Mouse (Mus musculus) heart, postnatal 36 days (tissue): ENCODE results near the gene Snd1. TPM values are rescaled to one million over a fixed set of nuclear protein-coding genes. Genes with fewer than 3 reads are reported as not detected.

ENCODE experiments used
- DNase-seq, 2 experiments: peaks; one replicate each; pipeline ENCODE4 v3.0.0; 2021 to 2022
- intact Hi-C: fragments of 180-260 bp; cut with DNase I; formaldehyde crosslinking; loops from one replicate; pipeline ENCODE4 v1.15.1; 2025
- total RNA-seq, 2 experiments: library from RNA; stranded (reverse); gene quantifications; 2 replicates each; pipeline ENCODE4 v1.2.3; 2021

The Snd1 gene
- total RNA-seq, 2 experiments from 2014 or later, result 75.0 to 78.1 TPM

- no peak for DNase-seq
- intact Hi-C loops, result loop anchor here (10.0 kb wide), 1 partner anchor 617 kb away; no protein-coding TSS in a partner anchor
Observed at GRCm38 (mm10) chr6:28527459-28527858, 52.5 kb downstream of the Snd1 start.

- intact Hi-C loops, result loop anchor here (10.0 kb wide), 1 partner anchor 617 kb away; no protein-coding TSS in a partner anchor
- no peak for DNase-seq
Observed at GRCm38 (mm10) chr6:28528208-28528607, 53.3 kb downstream of the Snd1 start.

GRCm38 (mm10) chr6:28536464-28536863, 61.5 kb downstream of the Snd1 start:
- intact Hi-C loops, result no loop called here
- no peak for DNase-seq

GRCm38 (mm10) chr6:28537851-28538527, 63.0 kb downstream of the Snd1 start:
- intact Hi-C loops, result no loop called here

GRCm38 (mm10) chr6:28542298-28542701, 67.4 kb downstream of the Snd1 start:
- no peak for DNase-seq
- intact Hi-C loops, result no loop called here

More at GRCm38 (mm10) chr6:28537851-28538527, 63.0 kb downstream of the Snd1 start:
- DNase-seq, result no peak

GRCm38 (mm10) chr6:28546943-28547342, 72.0 kb downstream of the Snd1 start:
- DNase-seq, result no peak
- intact Hi-C loops, result no loop called here

GRCm38 (mm10) chr6:28549374-28549773, 74.4 kb downstream of the Snd1 start:
- no peak for DNase-seq
- intact Hi-C loops, result no loop called here

- DNase-seq, result no peak
- intact Hi-C loops, result no loop called here
Observed at GRCm38 (mm10) chr6:28550255-28551004, 75.5 kb downstream of the Snd1 start.

GRCm38 (mm10) chr6:28554470-28554869, 79.5 kb downstream of the Snd1 start:
- intact Hi-C loops, result no loop called here
- no peak for DNase-seq

GRCm38 (mm10) chr6:28555002-28555401, 80.1 kb downstream of the Snd1 start:
- DNase-seq, result no peak
- intact Hi-C loops, result no loop called here

- DNase-seq, result no peak
- intact Hi-C loops, result no loop called here
Observed at GRCm38 (mm10) chr6:28555428-28555827, 80.5 kb downstream of the Snd1 start.

- DNase-seq, result no peak
- intact Hi-C loops, result no loop called here
Observed at GRCm38 (mm10) chr6:28557728-28558127, 82.8 kb downstream of the Snd1 start.

- intact Hi-C loops, result no loop called here
- no peak for DNase-seq
Observed at GRCm38 (mm10) chr6:28559419-28559818, 84.5 kb downstream of the Snd1 start.

- intact Hi-C loops, result no loop called here
- DNase-seq, result no peak
Observed at GRCm38 (mm10) chr6:28561291-28561995, 86.5 kb downstream of the Snd1 start.

GRCm38 (mm10) chr6:28562323-28563044, 87.5 kb downstream of the Snd1 start:
- intact Hi-C loops, result no loop called here
- no peak for DNase-seq

- intact Hi-C loops, result no loop called here
- no peak for DNase-seq
Observed at GRCm38 (mm10) chr6:28567978-28568377, 93.0 kb downstream of the Snd1 start.

- no peak for DNase-seq
- intact Hi-C loops, result no loop called here
Observed at GRCm38 (mm10) chr6:28571946-28572345, 97.0 kb downstream of the Snd1 start.

- no peak for DNase-seq
- intact Hi-C loops, result no loop called here
Observed at GRCm38 (mm10) chr6:28572991-28573759, 98.2 kb downstream of the Snd1 start.

- DNase-seq, result no peak
- intact Hi-C loops, result no loop called here
Observed at GRCm38 (mm10) chr6:28576356-28577264, 101.7 kb downstream of the Snd1 start.
